Mouse (Mus musculus): ENCODE results near the gene a. TPM values are rescaled to one million over a fixed set of nuclear protein-coding genes. Genes with fewer than 3 reads are reported as not detected.
A peak's percentile ranks its signal among the peaks of the same experiment; 100 is the strongest.

The a gene
- polyA plus RNA-seq, 1 experiment, result not detected

DNA sequence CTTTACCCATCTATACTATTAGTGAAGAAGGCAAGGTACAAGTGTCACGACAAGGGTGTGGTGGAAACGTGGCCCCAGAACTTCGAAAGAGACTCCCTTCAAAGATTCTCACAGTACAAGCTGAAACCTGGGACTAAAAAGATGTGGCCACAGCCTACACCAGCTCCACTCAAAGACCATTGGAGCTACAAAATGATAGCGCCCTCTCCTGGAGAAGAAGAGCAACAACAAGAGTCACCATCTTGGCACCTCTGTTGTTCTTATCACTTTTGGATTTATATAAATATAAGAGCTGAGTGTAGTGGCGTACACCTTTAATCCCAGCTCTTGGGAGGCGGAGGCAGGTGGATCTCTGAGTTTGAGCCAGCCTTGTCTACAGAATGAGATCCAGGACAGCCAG lies 35.4 kb upstream of the a start:
- no peak overlapping the region for H3K4me3 ChIP-seq (replicated peaks; ENCODE audit: control insufficient read depth, low read depth, low read length)
- TF ChIP-seq POLR2A (IDR thresholded peaks at IDR 0.05; ENCODE audit: borderline replicate concordance, control insufficient read depth, low read depth, low read length) (no peak), CTCF (IDR thresholded peaks at IDR 0.05; ENCODE audit: control insufficient read depth, insufficient read depth, low read length) (no peak)
- WGBS, result 71% methylated on average over 6 of the region's 6 CpGs
- no peaks in the 10 kb centered on the region for H3K4me1 ChIP-seq (ENCODE audit: control insufficient read depth, insufficient read depth, low read length)
- no peak overlapping the region for H3K27ac ChIP-seq (ENCODE audit: control insufficient read depth, insufficient read depth, low read depth, low read length, poor library complexity)

DNA sequence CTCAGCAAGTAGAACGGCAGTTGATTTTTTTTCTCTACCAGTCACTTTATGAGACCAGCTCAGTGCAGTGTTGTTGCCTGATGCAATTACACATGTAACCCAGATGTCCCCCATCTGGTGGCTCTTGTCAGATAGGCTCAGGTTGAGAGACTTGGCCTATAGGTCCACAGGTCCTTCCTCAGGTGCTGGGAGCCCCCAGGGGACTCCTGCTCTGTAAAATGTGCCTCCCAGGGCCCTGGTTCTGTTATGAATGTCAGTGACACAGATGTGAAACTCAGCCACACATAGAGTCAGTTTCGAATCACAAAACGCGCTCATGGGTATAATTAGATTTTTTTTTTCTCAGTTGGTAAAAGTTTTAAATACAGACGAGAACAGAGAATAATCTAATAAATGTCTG lies 33.5 kb upstream of the a start:
- TF ChIP-seq POLR2A (IDR thresholded peaks at IDR 0.05; ENCODE audit: borderline replicate concordance, control insufficient read depth, low read depth, low read length), result no peak
- TF ChIP-seq CTCF (IDR thresholded peaks at IDR 0.05; ENCODE audit: control insufficient read depth, insufficient read depth, low read length), result no peak
- H3K4me1 ChIP-seq (ENCODE audit: control insufficient read depth, insufficient read depth, low read length), result no peaks in the 10 kb centered on the region
- 81% methylated on average over 5 of the region's 5 CpGs for WGBS
- no peak overlapping the region for H3K27ac ChIP-seq (ENCODE audit: control insufficient read depth, insufficient read depth, low read depth, low read length, poor library complexity)
- no peak overlapping the region for H3K4me3 ChIP-seq (replicated peaks; ENCODE audit: control insufficient read depth, low read depth, low read length)

DNA sequence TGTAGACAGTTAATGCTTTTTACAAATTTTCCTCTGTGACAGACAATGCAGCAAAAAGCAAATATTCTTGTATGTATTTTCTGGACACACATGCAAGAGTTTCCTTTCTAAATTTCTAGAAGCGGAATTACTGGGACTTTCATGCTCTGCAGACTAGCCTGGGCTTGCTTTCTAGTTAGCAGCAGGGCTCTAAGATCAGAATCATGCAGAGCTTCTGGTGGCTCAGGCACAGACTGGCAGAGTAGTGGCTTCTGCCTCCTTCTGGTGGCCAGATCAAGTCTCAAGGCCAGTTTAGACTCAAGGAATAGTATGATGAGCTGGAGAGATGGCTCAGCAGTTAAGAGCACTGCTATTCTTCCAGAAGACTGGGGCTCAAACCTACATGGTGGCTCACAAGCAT lies 32.7 kb upstream of the a start:
- Histone ChIP-seq H3K27ac (ENCODE audit: control insufficient read depth, insufficient read depth, low read depth, low read length, poor library complexity) (no peak overlapping the region), H3K4me3 (replicated peaks; ENCODE audit: control insufficient read depth, low read depth, low read length) (no peak overlapping the region), H3K4me1 (ENCODE audit: control insufficient read depth, insufficient read depth, low read length) (no peaks in the 10 kb centered on the region)
- TF ChIP-seq CTCF (IDR thresholded peaks at IDR 0.05; ENCODE audit: control insufficient read depth, insufficient read depth, low read length) (no peak), POLR2A (IDR thresholded peaks at IDR 0.05; ENCODE audit: borderline replicate concordance, control insufficient read depth, low read depth, low read length) (no peak)
- WGBS, result 81% methylated on average over 1 of the region's 1 CpGs

DNA sequence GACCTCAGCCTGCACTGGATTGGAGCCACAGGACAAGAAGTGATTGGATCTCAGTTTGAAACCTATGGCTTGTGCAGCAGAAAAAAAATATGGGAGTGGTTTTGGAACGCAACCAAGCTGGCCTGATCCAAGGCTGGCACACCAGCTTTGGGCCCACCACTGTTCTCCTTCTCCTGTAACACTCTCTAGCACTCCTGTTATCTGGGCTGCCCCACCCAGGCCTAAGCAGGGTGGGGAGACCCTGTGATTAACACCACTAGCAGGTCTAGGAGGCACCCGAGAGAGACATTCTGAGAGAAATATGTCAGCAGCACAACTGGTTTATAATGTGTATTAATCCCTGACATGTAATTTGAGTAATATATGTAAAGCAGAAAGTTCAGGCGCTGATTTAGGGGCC lies 28.0 kb upstream of the a start:
- Histone ChIP-seq H3K4me3 (replicated peaks; ENCODE audit: control insufficient read depth, low read depth, low read length) (no peak overlapping the region), H3K27ac (ENCODE audit: control insufficient read depth, insufficient read depth, low read depth, low read length, poor library complexity) (no peak overlapping the region), H3K4me1 (ENCODE audit: control insufficient read depth, insufficient read depth, low read length) (no peaks in the 10 kb centered on the region; the same call in 1 of the 2 replicates)
- TF ChIP-seq CTCF (IDR thresholded peaks at IDR 0.05; ENCODE audit: control insufficient read depth, insufficient read depth, low read length) (no peak), POLR2A (IDR thresholded peaks at IDR 0.05; ENCODE audit: borderline replicate concordance, control insufficient read depth, low read depth, low read length) (no peak)
- 66% methylated on average over 3 of the region's 3 CpGs for WGBS

DNA sequence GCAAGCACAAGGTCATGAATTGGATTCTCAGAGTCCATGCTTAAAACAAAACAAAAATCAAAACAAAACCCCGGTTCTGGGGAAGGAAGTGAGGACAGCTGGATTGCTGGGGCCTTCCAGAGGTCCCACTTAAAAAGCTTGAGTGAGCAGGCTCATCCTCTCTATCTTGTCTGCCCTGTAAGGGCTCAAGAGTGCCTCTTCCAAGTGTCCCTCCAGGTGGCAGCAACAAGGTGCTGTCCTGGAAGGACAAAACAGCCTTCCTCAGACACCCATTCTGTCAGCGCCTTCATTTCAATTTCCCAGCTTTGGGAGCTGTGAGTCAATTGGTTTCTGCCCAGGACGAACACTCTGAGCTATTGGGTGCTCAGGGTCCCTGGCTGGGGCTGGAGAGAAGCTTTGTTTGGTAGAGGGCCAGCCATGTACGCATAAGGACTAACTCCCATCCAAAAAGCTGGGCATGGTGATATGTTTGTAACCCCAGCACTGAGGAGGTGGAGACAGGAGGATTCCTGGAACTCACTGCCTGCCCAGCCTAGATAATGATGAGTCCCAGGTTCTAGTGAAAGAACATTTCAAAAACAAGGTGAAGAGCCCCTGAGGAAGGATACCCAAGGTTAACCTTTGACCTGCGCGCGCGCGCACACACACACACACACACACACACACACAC lies 26.2 kb upstream of the a start:
- TF ChIP-seq POLR2A (IDR thresholded peaks at IDR 0.05; ENCODE audit: borderline replicate concordance, control insufficient read depth, low read depth, low read length) (no peak), CTCF (IDR thresholded peaks at IDR 0.05; ENCODE audit: control insufficient read depth, insufficient read depth, low read length) (no peak)
- H3K27ac ChIP-seq (ENCODE audit: control insufficient read depth, insufficient read depth, low read depth, low read length, poor library complexity), result no peak overlapping the region
- H3K4me1 ChIP-seq (ENCODE audit: control insufficient read depth, insufficient read depth, low read length), result no peaks in the 10 kb centered on the region; the same call in 1 of the 2 replicates
- H3K4me3 ChIP-seq (replicated peaks; ENCODE audit: control insufficient read depth, low read depth, low read length), result no peak overlapping the region
- WGBS, result 78% methylated on average over 9 of the region's 9 CpGs

DNA sequence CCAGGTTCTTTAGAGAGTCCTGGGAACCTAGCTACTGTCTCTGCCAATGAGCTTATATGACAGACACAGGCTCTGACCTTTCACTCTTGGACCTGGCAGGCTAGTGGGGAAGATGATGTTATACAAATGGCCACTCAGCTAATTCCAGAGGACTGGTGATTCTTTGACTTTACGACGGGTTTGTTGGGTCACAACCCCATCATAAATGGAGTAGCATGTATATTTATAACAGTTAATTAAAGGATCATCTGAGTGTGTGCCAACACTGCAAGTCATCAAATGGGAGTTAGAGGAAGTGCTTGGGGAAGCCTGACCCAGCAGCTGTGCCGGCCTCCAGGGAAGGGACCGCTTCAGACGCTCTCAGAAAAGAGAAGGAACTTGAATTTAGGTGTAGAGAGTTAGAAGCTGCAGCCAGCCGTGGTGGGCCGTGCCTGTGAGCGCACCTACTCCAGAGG lies 25.6 kb upstream of the a start:
- WGBS, result 13% methylated on average over 8 of the region's 8 CpGs
- Histone ChIP-seq H3K27ac (ENCODE audit: control insufficient read depth, insufficient read depth, low read depth, low read length, poor library complexity) (0 out of 2 replicates have a peak overlapping the region, but pooled peaks have one; percentile 22), H3K4me3 (replicated peaks; ENCODE audit: control insufficient read depth, low read depth, low read length) (no peak overlapping the region), H3K4me1 (ENCODE audit: control insufficient read depth, insufficient read depth, low read length) (no peaks in the 10 kb centered on the region; the same call in 1 of the 2 replicates)
- TF ChIP-seq CTCF (IDR thresholded peaks at IDR 0.05; ENCODE audit: control insufficient read depth, insufficient read depth, low read length) (no peak), POLR2A (IDR thresholded peaks at IDR 0.05; ENCODE audit: borderline replicate concordance, control insufficient read depth, low read depth, low read length) (no peak)

DNA sequence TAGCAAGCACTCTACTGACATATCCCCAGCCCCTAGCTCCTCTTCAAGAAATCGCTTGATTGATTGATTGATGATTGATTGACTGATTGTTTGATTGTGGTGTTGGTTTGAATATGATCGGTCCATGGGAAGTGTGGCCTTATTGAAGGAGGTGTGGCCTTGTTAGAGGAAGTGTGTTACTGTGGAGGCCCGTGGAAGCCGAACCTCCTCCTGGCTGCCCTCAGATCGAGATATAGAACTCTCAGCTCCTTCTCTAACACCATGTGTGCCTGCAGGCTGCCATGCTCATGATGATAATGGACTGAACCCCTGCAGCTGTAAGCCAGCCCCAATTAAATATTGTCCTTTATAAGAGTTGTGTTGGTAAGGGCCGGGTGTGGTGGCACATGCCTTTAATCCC lies 24.2 kb upstream of the a start:
- no peak overlapping the region for H3K4me3 ChIP-seq (replicated peaks; ENCODE audit: control insufficient read depth, low read depth, low read length)
- 43% methylated on average over 6 of the region's 6 CpGs for WGBS

DNA sequence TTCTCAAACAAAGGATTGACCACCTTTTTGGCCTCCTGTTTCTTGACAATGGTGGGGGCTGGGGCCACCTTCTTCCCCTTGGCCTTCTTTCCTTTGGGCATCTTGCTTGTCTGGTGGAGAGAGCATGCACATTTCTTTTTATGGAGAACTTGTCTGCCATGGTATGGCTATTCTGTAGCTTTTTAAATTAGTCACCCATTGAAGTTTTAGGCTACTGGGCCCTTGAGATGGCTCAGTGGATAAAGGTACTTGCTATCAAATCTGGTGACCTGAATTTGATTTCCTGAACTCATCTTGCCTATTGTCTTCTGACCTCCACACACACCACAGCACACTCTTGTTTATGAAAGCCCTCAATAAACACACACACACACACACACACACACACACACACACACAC lies 21.3 kb upstream of the a start, which contains the start of gene Gm14214:
Gm14214 (minus strand) TSS at position 101 of the 400 bp plus-strand sequence.
- Histone ChIP-seq H3K27ac (ENCODE audit: control insufficient read depth, insufficient read depth, low read depth, low read length, poor library complexity) (no peak within 1 kb of the TSS), H3K4me1 (ENCODE audit: control insufficient read depth, insufficient read depth, low read length) (no peaks in the 10 kb centered on the region; the same call in 1 of the 2 replicates), H3K4me3 (replicated peaks; ENCODE audit: control insufficient read depth, low read depth, low read length) (no peak within 1 kb of the TSS)
- TF ChIP-seq POLR2A (IDR thresholded peaks at IDR 0.05; ENCODE audit: borderline replicate concordance, control insufficient read depth, low read depth, low read length), result no peak
- no peak for TF ChIP-seq CTCF (IDR thresholded peaks at IDR 0.05; ENCODE audit: control insufficient read depth, insufficient read depth, low read length)

More for the DNA sequence above, 24.2 kb upstream of the a start:
- Histone ChIP-seq H3K4me1 (ENCODE audit: control insufficient read depth, insufficient read depth, low read length) (no peaks in the 10 kb centered on the region; the same call in 1 of the 2 replicates), H3K27ac (ENCODE audit: control insufficient read depth, insufficient read depth, low read depth, low read length, poor library complexity) (no peak overlapping the region)
- TF ChIP-seq CTCF (IDR thresholded peaks at IDR 0.05; ENCODE audit: control insufficient read depth, insufficient read depth, low read length) (no peak), POLR2A (IDR thresholded peaks at IDR 0.05; ENCODE audit: borderline replicate concordance, control insufficient read depth, low read depth, low read length) (no peak)

Data from bone marrow, adult 2 months (tissue).